Mouse (Mus musculus) bone marrow macrophage, adult 2 months (primary cell): ENCODE measurements at regions not wholly inside any gene's neighbourhood (a gene's known extent, or its start where the extent isn't known, plus 50 kb on each side); places are given as distances from the start of the nearest gene placed in this dataset.

Experiments
- CTCF ChIP-seq: IDR thresholded peaks from 2 replicates; pipeline ENCODE4 v1.5.1; 2012; ENCODE audit warnings: low read depth, mild to moderate bottlenecking, low read length, moderate library complexity
- POLR2A ChIP-seq: IDR thresholded peaks from 2 replicates; pipeline ENCODE4 v1.6.1; 2012; ENCODE audit warnings: mild to moderate bottlenecking, low read depth, low read length, borderline replicate concordance

- TF ChIP-seq CTCF (no peak), POLR2A (no peak)
These were observed 1135.8 kb downstream of the Pcdh9 start for GRCm38 (mm10) chr14:92754676-92755075.
